Mouse (Mus musculus) layer of hippocampus, adult 11-12 months (tissue): Measurements from ENCODE around the gene Tmem184b.

Experiments used
- DNase-seq: peaks from one replicate; pipeline ENCODE4 v3.0.0; 2022; ENCODE audit warnings: low spot score

Tmem184b gene

GRCm38 (mm10) chr15:79429994-79430393 is 26.6 kb upstream of the Tmem184b start:
- no peak for DNase-seq

GRCm38 (mm10) chr15:79429527-79429926 is 26.2 kb upstream of the Tmem184b start:
- no peak for DNase-seq

- no peak for DNase-seq
Measured at GRCm38 (mm10) chr15:79428616-79429015, 25.2 kb upstream of the Tmem184b start.

GRCm38 (mm10) chr15:79427516-79427915 is 24.1 kb upstream of the Tmem184b start:
- no peak for DNase-seq

GRCm38 (mm10) chr15:79425516-79425915 is 22.1 kb upstream of the Tmem184b start:
- no peak for DNase-seq

GRCm38 (mm10) chr15:79424602-79425001 is 21.2 kb upstream of the Tmem184b start:
- DNase-seq, result no peak

- DNase-seq, result no peak
Measured at GRCm38 (mm10) chr15:79422715-79423243, 19.4 kb upstream of the Tmem184b start.

- DNase-seq, result no peak
Measured at GRCm38 (mm10) chr15:79418677-79419076, 15.3 kb upstream of the Tmem184b start.

GRCm38 (mm10) chr15:79418265-79418664 is 14.9 kb upstream of the Tmem184b start:
- DNase-seq, result no peak

- no peak for DNase-seq
Measured at GRCm38 (mm10) chr15:79417379-79417778, 14.0 kb upstream of the Tmem184b start.

- no peak for DNase-seq
Measured at GRCm38 (mm10) chr15:79416460-79417085, 13.2 kb upstream of the Tmem184b start.

GRCm38 (mm10) chr15:79414513-79414912 is 11.1 kb upstream of the Tmem184b start:
- no peak for DNase-seq

GRCm38 (mm10) chr15:79413802-79414201 is 10.4 kb upstream of the Tmem184b start:
- no peak for DNase-seq

GRCm38 (mm10) chr15:79413201-79413600 is 9.8 kb upstream of the Tmem184b start:
- no peak for DNase-seq

GRCm38 (mm10) chr15:79411363-79412065 is 8.1 kb upstream of the Tmem184b start:
- DNase-seq, result no peak

- DNase-seq, result no peak
Measured at GRCm38 (mm10) chr15:79409077-79409573, 5.8 kb upstream of the Tmem184b start.

GRCm38 (mm10) chr15:79406564-79406963 is 3.2 kb upstream of the Tmem184b start:
- DNase-seq, result no peak

GRCm38 (mm10) chr15:79404277-79404676 is 908 bp upstream of the Tmem184b start:
- DNase-seq, result no peak

- DNase-seq, result no peak
Measured at GRCm38 (mm10) chr15:79403763-79404210, 418 bp upstream of the Tmem184b start.

- DNase-seq, result no peak
Measured at GRCm38 (mm10) chr15:79402176-79402575, 1.2 kb downstream of the Tmem184b start.

GRCm38 (mm10) chr15:79400975-79401365 is 2.4 kb downstream of the Tmem184b start:
- no peak for DNase-seq

GRCm38 (mm10) chr15:79400134-79400974 is 3.0 kb downstream of the Tmem184b start:
- DNase-seq, result no peak
